Mouse (Mus musculus): ENCODE results near the gene Ccdc157. TPM values are rescaled to one million over a fixed set of nuclear protein-coding genes. Genes with fewer than 3 reads are reported as not detected.
"Not testable (repeated sequence)": the region's sequence is repeated elsewhere in the genome, so short reads cannot be mapped to it uniquely, and the experiment has no call there.

Ccdc157 gene
- polyA plus RNA-seq, 1 experiment from 2014 or later = 5.3 TPM

- Histone ChIP-seq H3K4me2 (no peak overlapping the region), H3K4me3 (no peak overlapping the region), H3K9ac (no peak overlapping the region), H3K27me3 (no peaks in the 10 kb centered on the region), H3K36me3 (ENCODE audit: poor library complexity, severe bottlenecking) (no peaks in the 10 kb centered on the region), H3K9me3 (replicated peaks) (no peaks in the 10 kb centered on the region), H3K27ac (no peak overlapping the region), H3K4me1 (no peaks in the 10 kb centered on the region)
- no peak for ATAC-seq
- 81% methylated on average over 3 of the region's 3 CpGs for WGBS
Measured at GRCm38 (mm10) chr11:4195597-4196031, 35.5 kb upstream of the Ccdc157 start.

- H3K4me3 ChIP-seq = no peak overlapping the region
- no peaks in the 10 kb centered on the region for H3K36me3 ChIP-seq (ENCODE audit: poor library complexity, severe bottlenecking)
- H3K9me3 ChIP-seq (replicated peaks) = no peaks in the 10 kb centered on the region
- H3K4me1 ChIP-seq = peaks cover under 1% of the 10 kb centered on the region
- H3K4me2 ChIP-seq = no peak overlapping the region
- no peak for ATAC-seq
- no peak overlapping the region for H3K9ac ChIP-seq
- no peaks in the 10 kb centered on the region for H3K27me3 ChIP-seq
- H3K27ac ChIP-seq = no peak overlapping the region
Measured at GRCm38 (mm10) chr11:4193420-4193819, 33.3 kb upstream of the Ccdc157 start.

GRCm38 (mm10) chr11:4192757-4193156, 32.7 kb upstream of the Ccdc157 start:
- Histone ChIP-seq H3K36me3 (ENCODE audit: poor library complexity, severe bottlenecking) (no peaks in the 10 kb centered on the region), H3K4me3 (no peak overlapping the region), H3K27me3 (no peaks in the 10 kb centered on the region), H3K4me1 (peaks cover 7% of the 10 kb centered on the region), H3K9me3 (replicated peaks) (no peaks in the 10 kb centered on the region), H3K4me2 (no peak overlapping the region), H3K27ac (no peak overlapping the region), H3K9ac (no peak overlapping the region)
- ATAC-seq = no peak
- WGBS = 76% methylated on average over 3 of the region's 3 CpGs

- Histone ChIP-seq H3K4me2 (no peak overlapping the region), H3K27me3 (no peaks in the 10 kb centered on the region), H3K4me3 (no peak overlapping the region), H3K9me3 (replicated peaks) (no peaks in the 10 kb centered on the region), H3K9ac (no peak overlapping the region), H3K4me1 (peaks cover 15% of the 10 kb centered on the region), H3K36me3 (ENCODE audit: poor library complexity, severe bottlenecking) (no peaks in the 10 kb centered on the region), H3K27ac (no peak overlapping the region)
- 72% methylated on average over 3 of the region's 3 CpGs for WGBS
- ATAC-seq = no peak
Measured at GRCm38 (mm10) chr11:4190677-4191076, 30.6 kb upstream of the Ccdc157 start.

GRCm38 (mm10) chr11:4189182-4189581, 29.1 kb upstream of the Ccdc157 start:
- Histone ChIP-seq H3K9ac (no peak overlapping the region), H3K4me2 (no peak overlapping the region), H3K27ac (no peak overlapping the region), H3K9me3 (replicated peaks) (no peaks in the 10 kb centered on the region), H3K4me1 (peaks cover 15% of the 10 kb centered on the region), H3K4me3 (no peak overlapping the region), H3K36me3 (ENCODE audit: poor library complexity, severe bottlenecking) (peaks cover 2% of the 10 kb centered on the region; the same call in 1 of the 2 replicates), H3K27me3 (no peaks in the 10 kb centered on the region)
- no peak for ATAC-seq
- WGBS = 91% methylated on average over 6 of the region's 6 CpGs

- peaks cover 19% of the 10 kb centered on the region for H3K36me3 ChIP-seq (ENCODE audit: poor library complexity, severe bottlenecking)
- H3K27ac ChIP-seq = no peak overlapping the region
- no peaks in the 10 kb centered on the region for H3K9me3 ChIP-seq (replicated peaks)
- H3K27me3 ChIP-seq = no peaks in the 10 kb centered on the region
- H3K4me1 ChIP-seq = peaks cover 23% of the 10 kb centered on the region
- H3K4me2 ChIP-seq = peak overlapping the region; percentile 88
- H3K4me3 ChIP-seq = peak overlapping the region; percentile 79
- H3K9ac ChIP-seq = peak overlapping the region; percentile 93
- no peak; the same call in 1 of the 2 replicates for ATAC-seq
- WGBS = 12% methylated on average over 9 of the region's 9 CpGs
Measured at GRCm38 (mm10) chr11:4187318-4187700, 27.2 kb upstream of the Ccdc157 start.

- WGBS = under 1% methylated on average over 48 of the region's 71 CpGs
- Histone ChIP-seq H3K36me3 (ENCODE audit: poor library complexity, severe bottlenecking) (peaks cover 24% of the 10 kb centered on the region), H3K27ac (peak within 1 kb of the TSS; percentile 31; the same call in 1 of the 2 replicates), H3K4me3 (peak within 1 kb of the TSS; percentile 79), H3K9me3 (replicated peaks) (no peaks in the 10 kb centered on the region), H3K27me3 (no peaks in the 10 kb centered on the region), H3K4me1 (peaks cover 23% of the 10 kb centered on the region), H3K4me2 (peak within 1 kb of the TSS; percentile 88), H3K9ac (peak within 1 kb of the TSS; percentile 93)
- peak; percentile 99 for ATAC-seq
Measured at GRCm38 (mm10) chr11:4186486-4187317, 26.6 kb upstream of the Ccdc157 start, which contains the start of gene Tbc1d10a. Tbc1d10a (plus strand) TSS chr11:4186789.

- not testable (repeated sequence) for H3K27ac ChIP-seq; H3K9ac ChIP-seq; H3K4me2 ChIP-seq; H3K27me3 ChIP-seq; H3K4me3 ChIP-seq; H3K9me3 ChIP-seq (replicated peaks); ATAC-seq
- H3K4me1 ChIP-seq = peaks cover 23% of the 10 kb centered on the region
- peaks cover 36% of the 10 kb centered on the region for H3K36me3 ChIP-seq (ENCODE audit: poor library complexity, severe bottlenecking)
- WGBS = 87% methylated on average over 6 of the region's 6 CpGs
Measured at GRCm38 (mm10) chr11:4185480-4185879, 25.4 kb upstream of the Ccdc157 start.

GRCm38 (mm10) chr11:4184251-4184952, 24.3 kb upstream of the Ccdc157 start:
- H3K9ac ChIP-seq = no peak overlapping the region
- no peak for ATAC-seq
- WGBS = 73% methylated on average over 4 of the region's 4 CpGs
- no peaks in the 10 kb centered on the region for H3K9me3 ChIP-seq (replicated peaks)
- no peaks in the 10 kb centered on the region for H3K27me3 ChIP-seq
- peaks cover 23% of the 10 kb centered on the region for H3K4me1 ChIP-seq
- H3K4me3 ChIP-seq = no peak overlapping the region
- H3K4me2 ChIP-seq = no peak overlapping the region
- peak overlapping the region; percentile 14; the same call in 1 of the 2 replicates for H3K27ac ChIP-seq
- peaks cover 47% of the 10 kb centered on the region for H3K36me3 ChIP-seq (ENCODE audit: poor library complexity, severe bottlenecking)

GRCm38 (mm10) chr11:4183511-4183910, 23.4 kb upstream of the Ccdc157 start:
- ATAC-seq = no peak
- Histone ChIP-seq H3K4me2 (no peak overlapping the region), H3K4me3 (no peak overlapping the region), H3K9me3 (replicated peaks) (no peaks in the 10 kb centered on the region), H3K36me3 (ENCODE audit: poor library complexity, severe bottlenecking) (peaks cover 56% of the 10 kb centered on the region), H3K27me3 (no peaks in the 10 kb centered on the region), H3K4me1 (peaks cover 23% of the 10 kb centered on the region), H3K27ac (0 out of 2 replicates have a peak overlapping the region, but pooled peaks have one; percentile 14), H3K9ac (no peak overlapping the region)

GRCm38 (mm10) chr11:4182061-4182460, 22.0 kb upstream of the Ccdc157 start:
- Histone ChIP-seq H3K36me3 (ENCODE audit: poor library complexity, severe bottlenecking) (peaks cover 70% of the 10 kb centered on the region), H3K27me3 (no peaks in the 10 kb centered on the region), H3K4me3 (no peak overlapping the region), H3K4me1 (peaks cover 9% of the 10 kb centered on the region), H3K9ac (no peak overlapping the region), H3K27ac (no peak overlapping the region), H3K4me2 (no peak overlapping the region), H3K9me3 (replicated peaks) (no peaks in the 10 kb centered on the region)
- ATAC-seq = no peak
- 14% methylated on average over 1 of the region's 1 CpGs for WGBS

GRCm38 (mm10) chr11:4177716-4178115, 17.6 kb upstream of the Ccdc157 start:
- H3K4me2 ChIP-seq = no peak overlapping the region

More at GRCm38 (mm10) chr11:4177716-4178115, 17.6 kb upstream of the Ccdc157 start:
- WGBS = 90% methylated on average over 4 of the region's 4 CpGs
- ATAC-seq = no peak
- H3K4me1 ChIP-seq = no peaks in the 10 kb centered on the region
- H3K9ac ChIP-seq = no peak overlapping the region
- H3K27me3 ChIP-seq = no peaks in the 10 kb centered on the region
- no peaks in the 10 kb centered on the region for H3K9me3 ChIP-seq (replicated peaks)
- H3K36me3 ChIP-seq (ENCODE audit: poor library complexity, severe bottlenecking) = peaks cover 99% of the 10 kb centered on the region
- H3K27ac ChIP-seq = no peak overlapping the region
- no peak overlapping the region for H3K4me3 ChIP-seq

Data from forebrain, embryonic 13.5 days (tissue).